Mouse (Mus musculus): ENCODE measurements at regions not wholly inside any gene's neighbourhood (a gene's known extent, or its start where the extent isn't known, plus 50 kb on each side); places are given as distances from the start of the nearest gene placed in this dataset.

- no peak for DNase-seq (ENCODE audit: inconsistent ontology term)
Measured at GRCm38 (mm10) chr3:78077822-78078221, 1208.5 kb downstream of the Rapgef2 start.

GRCm38 (mm10) chr3:78077275-78077674 is 1209.0 kb downstream of the Rapgef2 start:
- DNase-seq (ENCODE audit: inconsistent ontology term) = no peak

GRCm38 (mm10) chr3:78073040-78073439 is 1213.3 kb downstream of the Rapgef2 start:
- DNase-seq (ENCODE audit: inconsistent ontology term) = no peak

GRCm38 (mm10) chr3:78067113-78067639 is 1219.1 kb downstream of the Rapgef2 start:
- peak; percentile 2 for DNase-seq (ENCODE audit: inconsistent ontology term)

GRCm38 (mm10) chr3:78066336-78066735 is 1220.0 kb downstream of the Rapgef2 start:
- DNase-seq (ENCODE audit: inconsistent ontology term) = no peak

GRCm38 (mm10) chr3:78062549-78062948 is 1223.8 kb downstream of the Rapgef2 start:
- no peak for DNase-seq (ENCODE audit: inconsistent ontology term)

- no peak for DNase-seq (ENCODE audit: inconsistent ontology term)
Measured at GRCm38 (mm10) chr3:78059826-78060591, 1226.3 kb downstream of the Rapgef2 start.
